Mouse (Mus musculus): Measurements from ENCODE around the gene Kcnmb2.

The Kcnmb2 gene

DNA sequence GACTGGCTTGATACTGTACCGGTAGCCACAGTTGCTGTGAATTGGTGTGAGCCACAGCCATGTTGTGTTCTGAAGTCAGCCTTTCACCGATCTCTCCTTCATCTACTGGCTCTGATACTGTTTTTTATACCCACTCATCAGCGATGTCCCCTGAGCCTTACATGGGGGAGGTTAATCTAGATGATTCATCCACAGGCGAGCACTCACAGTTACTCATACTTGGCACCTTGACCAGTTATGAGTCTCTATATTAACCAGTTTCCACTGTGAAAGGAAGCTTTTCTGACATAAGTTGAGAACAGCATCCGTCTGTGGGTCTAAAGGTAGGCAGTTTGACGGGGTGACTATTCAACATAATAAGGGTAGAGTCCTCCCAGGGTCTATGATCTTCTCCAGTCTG, 118.7 kb downstream of the Kcnmb2 start:
- DNase-seq, result no peak

- DNase-seq, result no peak
Observed at GRCm38 (mm10) chr3:32029375-32030050, 127.2 kb downstream of the Kcnmb2 start.

DNA sequence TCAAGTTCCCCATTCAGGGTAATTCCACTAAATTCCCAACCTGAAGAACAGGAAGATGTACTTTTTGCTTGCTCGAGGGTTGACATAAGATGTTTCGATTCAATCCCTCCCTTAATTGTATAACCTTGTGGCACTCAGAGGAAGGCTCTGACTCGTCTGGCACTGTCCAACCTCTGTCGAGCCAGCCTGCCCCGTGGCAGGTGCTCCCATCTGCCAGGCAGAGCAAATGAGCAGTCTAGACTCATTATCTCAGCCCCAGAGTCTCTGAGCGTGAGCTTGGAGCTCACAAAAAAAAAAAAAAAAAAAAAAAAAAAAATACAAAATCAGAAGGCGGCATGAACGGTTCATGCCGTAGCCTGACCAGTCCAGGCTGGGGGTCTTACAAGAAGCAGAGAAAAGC, 130.1 kb downstream of the Kcnmb2 start:
- peak; percentile 29 for DNase-seq

GRCm38 (mm10) chr3:32043814-32044213, 141.5 kb downstream of the Kcnmb2 start:
- peak; percentile 87 for DNase-seq

DNA sequence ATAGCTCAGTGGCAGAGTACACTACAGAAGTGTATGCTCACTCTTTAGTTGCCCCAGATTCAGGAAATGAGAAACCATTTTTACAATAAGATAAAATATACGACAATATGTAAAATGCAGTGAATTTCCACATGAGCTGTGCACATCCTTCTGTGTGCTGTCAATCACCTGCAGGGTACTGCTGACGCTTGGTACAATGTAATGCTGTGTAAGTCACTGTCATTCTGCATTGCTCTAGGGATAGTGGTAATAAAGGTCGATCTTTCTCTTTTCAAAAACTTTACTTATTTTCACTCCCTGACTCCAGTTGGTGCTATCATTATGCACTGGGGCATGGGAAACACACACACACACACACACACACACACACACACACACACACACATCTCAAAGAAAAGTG, 146.5 kb downstream of the Kcnmb2 start:
- DNase-seq, result no peak

DNA sequence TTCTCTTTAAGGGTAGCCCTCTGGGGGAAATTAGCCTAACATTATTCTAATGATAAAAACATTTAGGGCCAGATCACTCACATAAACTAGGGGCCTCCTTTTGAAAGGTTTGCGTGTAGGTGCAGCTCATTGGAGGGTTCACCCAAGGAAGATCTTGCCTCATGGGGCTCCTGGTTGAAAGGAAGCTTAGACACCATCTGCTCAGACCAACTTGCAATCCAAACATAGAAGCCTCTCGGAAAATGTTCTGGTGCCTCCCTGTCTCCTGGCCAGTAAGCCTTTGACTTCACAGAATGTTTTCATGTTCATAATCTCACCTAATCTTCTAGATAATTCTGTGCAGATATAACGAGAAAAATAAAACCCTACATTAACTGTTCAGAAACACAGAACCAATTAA, 150.3 kb downstream of the Kcnmb2 start:
- DNase-seq, result peak; percentile 59

DNA sequence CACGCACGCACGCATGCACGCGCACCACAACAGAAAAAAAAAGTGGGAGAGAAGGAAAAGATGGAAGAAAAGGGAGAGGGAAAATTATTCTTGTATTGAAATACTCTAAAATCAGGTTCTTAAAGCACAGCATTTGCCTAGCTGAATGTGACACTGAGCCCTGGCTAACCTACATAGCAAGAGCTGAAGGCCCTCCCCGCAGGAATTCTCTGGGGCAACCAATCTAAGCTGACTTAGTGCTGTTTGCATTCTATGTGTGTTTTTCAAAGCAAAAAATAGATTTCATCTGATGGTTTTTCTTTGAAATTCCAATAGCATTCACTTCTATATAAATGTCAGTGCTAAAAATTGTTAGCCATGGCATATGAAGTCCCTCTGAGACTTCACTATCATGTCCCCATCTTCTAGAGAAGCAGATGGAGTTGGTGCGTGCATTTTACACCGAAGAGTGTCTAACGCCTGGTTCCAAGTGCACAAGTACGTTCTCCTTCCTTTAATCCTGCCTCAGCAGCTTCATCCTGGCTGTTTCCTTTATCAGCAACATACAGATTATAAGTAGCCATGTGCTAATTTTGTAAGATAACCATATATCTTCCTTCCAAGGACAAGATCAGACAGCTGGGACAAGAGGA, 151.4 kb downstream of the Kcnmb2 start:
- DNase-seq, result no peak

GRCm38 (mm10) chr3:32059888-32060656, 157.8 kb downstream of the Kcnmb2 start:
- DNase-seq, result no peak

GRCm38 (mm10) chr3:32062685-32063084, 160.4 kb downstream of the Kcnmb2 start:
- no peak for DNase-seq

DNA sequence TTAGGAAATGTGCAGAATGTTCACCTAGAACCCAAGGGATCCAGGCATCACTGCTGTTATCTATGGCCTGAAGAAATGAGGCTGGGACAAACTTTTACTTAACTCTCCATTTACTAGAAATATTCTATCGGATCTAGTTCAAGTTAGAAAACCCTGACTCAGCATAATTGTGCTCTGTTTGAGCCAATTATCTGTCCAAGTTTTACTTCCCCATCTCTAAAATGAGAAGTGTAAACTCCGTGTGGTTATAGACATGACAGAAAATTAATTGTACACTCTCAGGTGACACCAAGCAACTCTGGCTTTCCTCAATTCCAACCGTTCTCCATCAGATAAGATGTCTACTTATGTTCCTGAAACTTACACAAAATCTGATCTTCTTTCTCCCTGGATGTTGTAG, 161.0 kb downstream of the Kcnmb2 start:
- DNase-seq, result no peak

GRCm38 (mm10) chr3:32067004-32067935, 165.0 kb downstream of the Kcnmb2 start:
- DNase-seq, result no peak

GRCm38 (mm10) chr3:32073881-32074280, 171.6 kb downstream of the Kcnmb2 start:
- DNase-seq, result peak; percentile 28

- DNase-seq, result no peak
Observed at GRCm38 (mm10) chr3:32088762-32089161, 186.5 kb downstream of the Kcnmb2 start.

DNA sequence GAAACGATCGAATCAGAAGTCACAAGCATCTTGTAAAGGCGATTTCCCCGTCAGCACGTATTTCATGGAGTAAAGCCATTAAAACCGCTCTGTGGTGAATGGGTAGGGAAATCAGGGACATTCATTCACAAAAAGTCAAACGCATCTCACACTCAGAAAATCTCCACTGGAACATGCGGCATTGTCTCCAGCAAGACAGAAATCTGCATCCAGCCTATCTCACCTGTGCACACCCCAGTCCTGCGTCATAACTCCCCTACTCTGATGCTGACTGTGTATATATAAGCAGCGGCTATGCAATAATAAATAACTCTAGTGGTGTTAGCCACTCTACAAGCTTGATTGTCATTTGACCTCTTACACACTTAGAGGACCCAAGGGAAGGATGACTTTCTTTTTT, 199.1 kb downstream of the Kcnmb2 start:
- no peak for DNase-seq

DNA sequence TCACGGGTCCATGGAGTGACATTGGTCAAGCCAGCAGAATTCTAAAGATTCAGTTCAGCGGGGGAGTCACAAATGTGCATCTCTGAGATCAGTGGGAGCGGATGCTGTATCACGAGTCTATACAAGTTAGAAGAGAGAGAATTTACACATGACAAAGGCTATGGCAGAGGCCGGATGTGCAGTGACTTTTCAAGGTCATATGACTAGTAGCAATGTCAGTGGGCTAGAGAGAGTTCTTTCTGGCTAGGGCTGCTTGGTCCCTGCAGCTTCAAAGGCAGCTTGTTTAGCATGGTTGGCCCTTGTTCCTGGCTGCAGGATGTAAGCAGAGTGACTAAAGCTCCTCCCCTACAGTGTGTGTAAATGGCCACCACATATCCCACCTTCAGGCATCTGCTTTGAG, 217.5 kb downstream of the Kcnmb2 start:
- peak; percentile 5 for DNase-seq

GRCm38 (mm10) chr3:32121731-32122130, 219.4 kb downstream of the Kcnmb2 start:
- DNase-seq, result no peak

GRCm38 (mm10) chr3:32125431-32125830, 223.1 kb downstream of the Kcnmb2 start:
- DNase-seq, result no peak

DNA sequence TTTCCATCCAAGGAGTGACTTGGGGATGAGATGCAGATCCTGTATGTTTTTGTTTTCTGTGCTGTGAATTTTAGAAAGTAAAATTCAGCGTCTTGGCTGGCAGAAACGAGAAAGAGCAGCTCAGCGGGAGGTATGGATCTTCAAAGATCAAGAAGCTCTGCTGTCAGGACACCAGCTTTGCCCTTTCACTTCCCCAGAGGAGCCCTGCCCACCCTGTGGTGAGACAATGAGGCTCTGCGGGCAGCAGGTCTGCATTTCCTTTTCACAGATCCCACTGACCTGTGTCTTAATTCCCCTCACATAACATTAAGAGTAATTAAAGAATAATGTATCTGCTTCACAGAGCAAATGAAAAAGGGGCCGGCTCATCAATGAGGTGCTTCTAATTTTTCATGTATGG, 226.1 kb downstream of the Kcnmb2 start:
- no peak for DNase-seq

DNA sequence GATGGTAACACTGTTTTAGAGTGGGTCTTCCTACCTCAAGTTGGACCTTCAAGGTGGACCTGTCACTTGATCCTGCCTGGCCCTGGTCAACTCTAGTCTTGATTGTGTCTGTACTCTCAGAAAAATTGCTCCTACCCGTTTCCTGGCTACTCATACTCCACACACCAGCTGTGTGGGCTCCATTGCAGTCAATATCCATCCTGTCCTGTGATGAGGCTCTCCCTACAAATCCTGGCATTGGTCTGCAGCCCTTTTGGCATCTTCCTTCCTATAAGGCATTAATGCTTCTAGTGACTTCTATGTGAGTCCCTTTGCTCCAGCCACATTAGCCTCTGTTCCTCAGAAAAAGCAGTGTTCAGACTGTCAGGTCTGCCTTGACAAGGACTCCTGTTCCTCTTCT, 228.4 kb downstream of the Kcnmb2 start:
- no peak for DNase-seq

GRCm38 (mm10) chr3:32132395-32133004, 230.2 kb downstream of the Kcnmb2 start:
- DNase-seq, result no peak

DNA sequence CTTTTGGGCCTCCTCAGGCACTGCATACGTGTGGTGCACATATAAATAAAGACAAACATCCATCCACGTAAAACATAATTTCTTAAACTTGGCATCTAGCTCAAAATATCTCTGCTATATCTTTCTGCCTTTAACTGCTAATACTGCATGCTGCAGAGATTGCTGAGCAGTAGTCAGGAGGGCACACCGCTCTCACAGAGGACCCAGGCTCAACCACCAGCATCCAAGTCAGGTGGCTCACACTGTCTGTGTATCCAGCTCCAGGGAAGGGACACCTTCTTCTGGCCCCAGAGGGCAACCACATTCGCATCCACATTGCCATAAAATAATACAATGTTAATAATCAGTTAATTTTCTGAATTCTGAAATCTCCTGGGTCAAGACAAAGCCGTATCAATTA, 241.9 kb downstream of the Kcnmb2 start:
- no peak for DNase-seq

- DNase-seq, result no peak
Observed at GRCm38 (mm10) chr3:32144655-32145054, 242.3 kb downstream of the Kcnmb2 start.

- no peak for DNase-seq
Observed at GRCm38 (mm10) chr3:32147739-32148138, 245.4 kb downstream of the Kcnmb2 start.

Data from cerebellum, adult 9-10 months (tissue).